Mouse (Mus musculus): ENCODE results near the gene Tbc1d16. TPM values are rescaled to one million over a fixed set of nuclear protein-coding genes. Genes with fewer than 3 reads are reported as not detected.

Tbc1d16 gene
- total RNA-seq, 2 experiments from 2014 or later = 57.7 to 67.8 TPM

- DNase-seq = peak; percentile 78 to 84
- intact Hi-C loops (cut with DNase I) = no loop called here
Measured at GRCm38 (mm10) chr11:119210321-119211100, 17.8 kb downstream of the Tbc1d16 start.

DNA sequence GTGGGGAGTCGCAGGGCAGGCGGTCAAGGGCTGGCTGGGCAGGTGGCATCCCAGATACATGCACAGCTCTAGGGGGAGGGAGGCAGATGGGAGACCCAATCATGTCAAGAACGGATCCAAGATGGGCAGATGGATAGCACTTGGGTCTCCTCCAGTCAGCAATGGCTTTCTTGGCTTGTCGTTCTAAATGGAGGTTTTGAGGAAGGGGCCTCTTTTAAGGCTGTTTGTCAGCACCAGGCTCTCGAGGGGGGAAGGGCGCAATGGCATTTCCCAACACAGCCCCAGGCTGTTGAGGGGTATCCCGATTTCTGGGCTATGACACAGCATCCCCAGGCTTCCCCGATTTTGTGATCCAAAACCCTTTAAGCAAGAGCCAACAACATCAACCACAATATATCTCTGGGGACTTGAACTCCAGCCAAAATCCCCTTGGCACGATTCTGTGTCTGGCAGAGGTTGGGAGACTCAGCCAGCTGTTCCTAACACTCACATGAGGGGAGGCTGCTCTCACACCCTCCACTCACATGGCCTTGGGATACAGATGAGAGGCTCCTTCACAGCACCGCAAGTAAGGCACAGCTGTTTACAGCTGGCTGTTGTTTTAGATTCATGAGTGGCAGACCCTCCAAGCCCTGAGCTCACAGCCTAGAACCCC lies 18.8 kb downstream of the Tbc1d16 start:
- DNase-seq = peak; percentile 75 to 79
- intact Hi-C loops (cut with DNase I) = no loop called here

- no peak for DNase-seq
- intact Hi-C loops (cut with DNase I) = no loop called here
Measured at GRCm38 (mm10) chr11:119208870-119209370, 19.4 kb downstream of the Tbc1d16 start.

DNA sequence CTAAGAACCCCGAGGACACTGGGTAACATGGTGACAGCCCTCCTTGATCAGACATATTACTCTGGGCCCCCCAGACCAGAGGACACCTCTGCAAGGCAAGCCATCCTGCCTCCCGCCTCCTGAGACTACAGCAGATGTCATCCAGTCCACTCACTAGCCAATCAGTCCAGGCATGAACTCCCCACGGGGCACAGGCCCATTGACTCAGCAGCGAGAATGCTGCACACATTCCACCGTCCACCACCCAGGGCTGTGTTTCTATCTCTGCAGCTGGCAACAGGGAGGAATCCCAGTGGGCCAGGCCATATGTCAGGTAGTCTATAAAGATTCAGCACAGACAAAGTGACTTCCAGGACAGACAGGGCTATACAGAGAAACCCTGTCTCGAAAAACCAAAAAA lies 20.3 kb downstream of the Tbc1d16 start:
- DNase-seq = no peak
- intact Hi-C loops (cut with DNase I) = loop anchor here (1.0 to 2.0 kb wide), 2 partner anchors 21 to 41 kb away; partner anchors contain the start of genes Ccdc40 and Tbc1d16

- DNase-seq = peak; percentile 75 to 82
- intact Hi-C loops (cut with DNase I) = loop anchor here (2.0 kb wide), 1 partner anchor 22 kb away; the partner anchor contains the start of genes Ccdc40 and Tbc1d16
Measured at GRCm38 (mm10) chr11:119206562-119206961, 21.7 kb downstream of the Tbc1d16 start.

DNA sequence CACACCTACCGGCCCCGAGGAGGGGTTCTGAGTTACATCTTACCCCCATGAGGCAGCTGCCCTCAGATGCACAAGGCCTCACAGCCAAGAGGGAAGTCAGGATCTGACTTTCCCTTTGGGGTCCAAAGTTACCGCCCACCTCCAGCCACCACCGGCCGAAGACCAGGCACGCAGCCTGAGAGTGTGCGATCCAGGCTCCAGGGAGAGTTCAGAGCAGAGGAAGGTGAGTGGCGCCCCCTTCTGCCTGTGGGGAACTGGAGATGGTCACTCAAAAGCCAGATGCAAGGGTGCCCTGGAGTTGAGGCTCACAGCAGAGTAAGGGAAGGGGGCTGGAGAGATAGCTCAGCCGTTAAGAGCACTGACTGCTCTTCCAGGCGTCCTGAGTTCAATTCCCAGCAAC lies 22.6 kb downstream of the Tbc1d16 start:
- intact Hi-C loops (cut with DNase I) = loop anchor here (2.0 kb wide), 1 partner anchor 23 kb away; the partner anchor contains the start of genes Ccdc40 and Tbc1d16
- DNase-seq = no peak

GRCm38 (mm10) chr11:119203423-119203822 lies 24.9 kb downstream of the Tbc1d16 start:
- DNase-seq = peak in 1 of 2 experiments; percentile 43
- intact Hi-C loops (cut with DNase I) = loop anchor here (1.0 kb wide), 1 partner anchor 46 kb away; no protein-coding TSS in a partner anchor

GRCm38 (mm10) chr11:119199233-119199601 lies 29.1 kb downstream of the Tbc1d16 start:
- intact Hi-C loops (cut with DNase I) = no loop called here

DNA sequence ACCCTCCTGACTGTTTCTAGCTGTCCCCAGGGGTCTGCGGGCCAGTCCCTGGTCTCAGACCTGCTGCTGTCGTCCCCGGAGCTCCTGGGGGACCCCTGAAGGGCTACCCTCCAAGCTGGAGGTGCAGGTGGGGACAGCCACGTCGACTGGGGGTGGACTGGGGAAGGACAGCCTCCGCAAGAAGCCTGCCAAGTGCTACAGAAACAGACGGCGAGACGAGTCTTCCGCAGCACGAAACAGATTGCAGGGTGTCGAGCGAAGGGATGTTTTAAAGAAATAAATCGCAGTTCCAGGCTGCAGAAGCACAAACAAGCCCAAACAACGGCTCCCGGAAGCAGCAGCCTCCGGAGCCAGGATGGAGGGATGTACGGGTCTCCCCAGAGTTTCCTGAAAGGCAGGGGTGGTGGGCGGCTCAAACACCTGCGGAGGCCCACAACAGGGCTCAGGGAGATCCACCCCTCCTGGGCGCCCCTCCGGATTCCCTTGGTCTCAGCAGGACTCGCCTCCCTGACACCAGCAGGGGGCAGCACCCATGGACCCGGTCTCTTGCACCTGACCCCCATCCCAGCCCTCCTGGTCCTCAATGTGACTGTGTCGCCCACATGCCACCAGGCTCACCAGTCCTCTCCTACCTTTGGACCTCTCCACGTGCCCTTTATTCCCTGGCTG lies 29.6 kb downstream of the Tbc1d16 start:
- DNase-seq = peak in 1 of 2 experiments; percentile 34
- intact Hi-C loops (cut with DNase I) = no loop called here

More at GRCm38 (mm10) chr11:119199233-119199601, 29.1 kb downstream of the Tbc1d16 start:
- no peak for DNase-seq

DNA sequence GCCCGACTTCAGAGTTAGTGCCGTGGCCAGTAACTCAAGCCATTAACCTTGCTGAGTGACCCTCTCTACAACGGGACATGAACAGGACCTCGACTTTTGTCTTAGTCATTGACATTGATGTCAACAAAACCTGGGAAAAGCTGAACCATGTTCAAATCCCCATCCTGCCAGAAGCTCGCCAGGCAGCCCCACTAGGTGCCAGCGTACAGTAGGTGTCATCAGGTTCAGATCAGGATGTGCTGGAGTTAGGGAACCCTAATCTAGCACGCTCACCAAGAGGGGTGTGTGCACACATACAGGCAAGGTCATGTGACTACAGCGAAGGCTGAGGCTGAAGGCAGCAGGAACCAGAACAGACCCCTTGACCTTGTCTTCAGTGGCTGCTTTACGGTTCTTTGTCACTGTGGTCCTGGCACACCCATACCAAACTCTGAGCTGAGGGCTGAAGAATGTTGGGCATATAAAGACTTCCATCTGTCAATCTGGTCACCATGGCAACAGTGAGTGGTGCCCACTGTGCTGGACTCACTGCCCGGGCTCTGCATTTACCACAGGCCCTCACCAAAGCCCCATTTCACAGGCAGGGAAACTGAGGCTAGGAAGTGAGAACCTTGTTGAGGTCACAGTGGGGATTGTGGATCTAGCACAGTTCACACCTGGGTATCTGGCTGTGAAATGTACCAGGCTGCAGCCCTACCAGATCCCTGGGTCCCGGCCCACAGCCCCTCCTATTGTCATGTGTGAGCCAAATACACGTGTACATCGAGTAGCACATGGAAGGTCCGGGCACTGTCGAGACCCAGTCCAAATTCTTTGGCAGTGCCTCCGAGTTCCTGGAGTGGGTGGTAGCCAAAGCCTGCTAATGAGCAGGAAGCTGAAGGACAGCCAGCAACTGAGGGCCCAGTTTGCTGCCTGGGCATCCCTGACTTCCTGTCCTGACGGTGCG lies 30.4 kb downstream of the Tbc1d16 start:
- intact Hi-C loops (cut with DNase I) = no loop called here
- no peak for DNase-seq

- intact Hi-C loops (cut with DNase I) = no loop called here
- no peak for DNase-seq
Measured at GRCm38 (mm10) chr11:119192605-119193004, 35.7 kb downstream of the Tbc1d16 start.

GRCm38 (mm10) chr11:119192176-119192575 lies 36.1 kb downstream of the Tbc1d16 start:
- intact Hi-C loops (cut with DNase I) = no loop called here
- DNase-seq = no peak

DNA sequence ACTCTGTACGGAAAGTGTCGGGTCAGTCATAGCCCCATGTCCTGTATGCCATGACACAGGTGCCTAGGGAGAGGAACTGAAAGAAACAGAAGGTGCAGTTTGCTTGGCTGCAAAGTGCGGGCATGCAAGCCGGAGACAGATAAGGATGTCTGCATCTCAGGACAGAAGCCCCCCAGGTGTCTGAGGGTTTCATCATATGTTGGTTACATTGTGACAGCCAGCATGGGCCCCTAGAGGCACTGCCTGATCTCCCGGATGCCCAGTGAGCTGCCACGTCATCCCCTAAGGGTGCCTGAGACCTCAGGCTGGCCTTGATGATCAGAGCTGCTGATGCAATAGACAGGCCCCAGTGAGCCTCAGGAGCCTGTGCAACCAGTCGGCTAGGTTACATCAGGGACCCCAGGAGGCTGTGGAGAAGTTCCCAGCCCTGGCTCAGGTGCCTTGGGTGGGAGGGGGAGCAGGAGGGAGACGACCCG lies 36.7 kb downstream of the Tbc1d16 start:
- no peak for DNase-seq
- intact Hi-C loops (cut with DNase I) = no loop called here

DNA sequence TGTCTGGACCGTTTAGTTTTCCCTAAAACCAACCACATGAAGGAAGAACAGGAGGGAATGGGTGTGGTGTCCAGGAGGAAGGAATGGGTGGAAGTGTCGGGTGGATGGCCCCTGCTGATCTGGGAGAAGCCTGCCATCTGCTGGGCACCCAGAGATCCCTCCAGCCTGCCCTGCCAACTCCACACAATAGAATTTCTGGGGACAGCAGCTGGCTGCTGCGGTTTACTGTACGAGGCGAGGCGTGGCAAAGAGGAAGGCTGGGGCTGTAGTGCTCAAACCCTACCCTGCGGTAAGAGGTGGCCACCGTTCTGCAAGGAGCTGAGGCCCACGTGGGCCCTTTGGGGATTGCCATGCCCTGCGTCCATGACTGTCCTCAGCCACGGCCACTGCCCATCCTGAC lies 37.8 kb downstream of the Tbc1d16 start:
- DNase-seq = peak; percentile 68 to 75
- intact Hi-C loops (cut with DNase I) = loop anchor here (1.0 kb wide), 3 partner anchors 138 to 192 kb away; no protein-coding TSS in a partner anchor

- DNase-seq = no peak
- intact Hi-C loops (cut with DNase I) = loop anchor here (5.0 kb wide), 1 partner anchor 97 kb away; no protein-coding TSS in a partner anchor
Measured at GRCm38 (mm10) chr11:119189319-119189718, 39.0 kb downstream of the Tbc1d16 start.

DNA sequence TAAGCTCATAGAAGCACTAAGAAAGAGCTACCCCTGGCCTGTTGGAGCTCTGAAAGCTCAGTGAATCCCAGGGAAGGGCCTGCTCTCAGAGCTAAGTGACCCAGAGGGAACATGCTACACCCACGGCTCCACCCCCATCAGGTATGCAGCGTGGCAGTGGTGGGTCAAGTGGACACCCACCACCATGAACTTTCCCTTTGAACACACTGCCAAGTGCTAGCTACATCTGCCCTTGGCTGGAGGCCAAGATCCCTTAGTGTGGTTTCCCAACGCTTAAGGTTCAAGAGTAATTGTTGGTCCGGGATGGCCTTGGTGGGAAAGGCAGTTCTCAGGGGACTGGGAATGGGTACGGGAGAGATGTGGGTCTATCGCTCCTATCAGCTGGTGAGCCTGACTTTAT lies 39.9 kb downstream of the Tbc1d16 start:
- intact Hi-C loops (cut with DNase I) = loop anchor here (5.0 kb wide), 1 partner anchor 96 kb away; no protein-coding TSS in a partner anchor
- DNase-seq = no peak

GRCm38 (mm10) chr11:119187800-119188197 lies 40.5 kb downstream of the Tbc1d16 start:
- DNase-seq = no peak
- intact Hi-C loops (cut with DNase I) = loop anchor here (5.0 kb wide), 1 partner anchor 95 kb away; no protein-coding TSS in a partner anchor

DNA sequence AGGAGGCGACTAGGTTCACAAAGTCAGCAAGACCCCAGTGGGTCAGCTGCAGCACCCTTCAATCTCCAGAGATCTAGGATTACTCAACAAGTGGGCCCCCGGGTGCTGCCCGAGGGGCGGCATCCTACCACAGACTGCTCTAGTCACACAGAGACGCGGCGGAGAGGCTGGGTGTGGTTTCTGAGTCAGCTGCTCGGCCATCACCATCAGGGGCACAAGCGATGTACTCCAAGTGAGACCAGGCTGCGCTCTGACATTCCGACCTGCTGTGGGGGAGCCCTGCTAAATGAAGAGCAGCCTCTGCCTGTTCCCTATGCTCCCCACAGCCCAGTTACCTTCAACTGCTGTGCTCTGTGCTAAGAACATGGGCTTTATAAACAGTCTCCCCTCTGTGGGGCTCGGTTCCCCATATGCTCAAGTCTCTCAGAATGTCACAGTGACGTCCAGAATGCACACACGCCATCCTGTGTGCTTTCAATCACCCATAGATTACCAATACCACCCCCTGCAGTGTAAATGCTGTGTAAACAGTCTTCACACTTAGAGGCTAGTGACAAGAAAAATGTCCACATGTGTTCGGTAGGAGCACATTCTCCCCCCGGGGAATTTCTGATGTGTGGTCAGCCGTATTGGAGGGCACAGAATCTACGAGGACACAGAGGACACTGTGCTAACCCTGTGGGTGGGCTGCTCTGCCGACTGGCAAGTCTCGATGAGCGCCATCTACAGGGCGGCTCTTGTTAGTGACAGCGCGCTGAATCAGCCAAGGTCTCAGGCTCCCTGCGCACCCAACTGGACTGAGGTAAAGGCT lies 41.1 kb downstream of the Tbc1d16 start:
- peak; percentile 59 to 65 for DNase-seq

More for the DNA sequence above, 41.1 kb downstream of the Tbc1d16 start:
- intact Hi-C loops (cut with DNase I) = loop anchor here (5.0 kb wide), 1 partner anchor 95 kb away; no protein-coding TSS in a partner anchor
